Mouse (Mus musculus): Measurements from ENCODE around the gene F3. TPM values are rescaled to one million over a fixed set of nuclear protein-coding genes. Genes with fewer than 3 reads are reported as not detected.
"Not testable (repeated sequence)": the region's sequence is repeated elsewhere in the genome, so short reads cannot be mapped to it uniquely, and the experiment has no call there.

Gene F3
- polyA plus RNA-seq, 1 experiment from 2014 or later = 19.3 TPM

GRCm38 (mm10) chr3:121768770-121769169, 45.4 kb downstream of the F3 start:
- Histone ChIP-seq H3K27me3 (ENCODE audit: control insufficient read depth, insufficient read depth, low read length) (no peaks in the 10 kb centered on the region), H3K4me2 (replicated peaks; ENCODE audit: low read depth, low read length) (no peak overlapping the region), H3K9ac (ENCODE audit: low read depth, low read length) (no peak overlapping the region), H3K4me3 (ENCODE audit: low read length) (no peak overlapping the region), H3K4me1 (ENCODE audit: control insufficient read depth, insufficient read depth, low read length) (no peaks in the 10 kb centered on the region), H3K9me3 (ENCODE audit: control insufficient read depth, low read length) (no peaks in the 10 kb centered on the region), H3K27ac (ENCODE audit: low read depth, low read length) (no peak overlapping the region), H3K36me3 (ENCODE audit: control insufficient read depth, insufficient read depth, low read length) (peaks cover 65% of the 10 kb centered on the region)
- no peak for ATAC-seq (ENCODE audit: low FRiP score, low TSS enrichment)
- 95% methylated on average over 3 of the region's 3 CpGs for WGBS

- peaks cover 57% of the 10 kb centered on the region for H3K36me3 ChIP-seq (ENCODE audit: control insufficient read depth, insufficient read depth, low read length)
- not testable (repeated sequence) for H3K4me3 ChIP-seq (ENCODE audit: low read length)
These were observed 50.0 kb downstream of the F3 start for GRCm38 (mm10) chr3:121773336-121773735.

GRCm38 (mm10) chr3:121777943-121778342, 54.6 kb downstream of the F3 start:
- Histone ChIP-seq H3K9me3 (ENCODE audit: control insufficient read depth, low read length) (no peaks in the 10 kb centered on the region), H3K27ac (ENCODE audit: low read depth, low read length) (no peak overlapping the region), H3K36me3 (ENCODE audit: control insufficient read depth, insufficient read depth, low read length) (peaks cover 32% of the 10 kb centered on the region; the same call in 1 of the 2 replicates), H3K4me1 (ENCODE audit: control insufficient read depth, insufficient read depth, low read length) (no peaks in the 10 kb centered on the region), H3K4me3 (ENCODE audit: low read length) (no peak overlapping the region), H3K9ac (ENCODE audit: low read depth, low read length) (no peak overlapping the region), H3K4me2 (replicated peaks; ENCODE audit: low read depth, low read length) (no peak overlapping the region), H3K27me3 (ENCODE audit: control insufficient read depth, insufficient read depth, low read length) (no peaks in the 10 kb centered on the region)
- 55% methylated on average over 7 of the region's 7 CpGs for WGBS
- no peak for ATAC-seq (ENCODE audit: low FRiP score, low TSS enrichment)

More at GRCm38 (mm10) chr3:121773336-121773735, 50.0 kb downstream of the F3 start:
- not testable (repeated sequence) for H3K9ac ChIP-seq (ENCODE audit: low read depth, low read length); H3K27ac ChIP-seq (ENCODE audit: low read depth, low read length); H3K27me3 ChIP-seq (ENCODE audit: control insufficient read depth, insufficient read depth, low read length); H3K9me3 ChIP-seq (ENCODE audit: control insufficient read depth, low read length); H3K4me1 ChIP-seq (ENCODE audit: control insufficient read depth, insufficient read depth, low read length); H3K4me2 ChIP-seq (replicated peaks; ENCODE audit: low read depth, low read length); ATAC-seq (ENCODE audit: low FRiP score, low TSS enrichment)
- 96% methylated on average over 4 of the region's 4 CpGs for WGBS

- 94% methylated on average over 6 of the region's 6 CpGs for WGBS
- Histone ChIP-seq H3K4me1 (ENCODE audit: control insufficient read depth, insufficient read depth, low read length) (no peaks in the 10 kb centered on the region), H3K27ac (ENCODE audit: low read depth, low read length) (no peak overlapping the region), H3K4me2 (replicated peaks; ENCODE audit: low read depth, low read length) (no peak overlapping the region), H3K9ac (ENCODE audit: low read depth, low read length) (no peak overlapping the region), H3K4me3 (ENCODE audit: low read length) (no peak overlapping the region), H3K36me3 (ENCODE audit: control insufficient read depth, insufficient read depth, low read length) (peaks cover 13% of the 10 kb centered on the region; the same call in 1 of the 2 replicates), H3K27me3 (ENCODE audit: control insufficient read depth, insufficient read depth, low read length) (no peaks in the 10 kb centered on the region), H3K9me3 (ENCODE audit: control insufficient read depth, low read length) (no peaks in the 10 kb centered on the region)
- ATAC-seq (ENCODE audit: low FRiP score, low TSS enrichment) = no peak
These were observed 59.7 kb downstream of the F3 start for GRCm38 (mm10) chr3:121783020-121783419.

Other genes starting within 250 kb of the F3 start
- 5.6 and 9.0 TPM in 2 replicates for gene Slc44a3, start 191.1 kb upstream of the F3 start, polyA plus RNA-seq (2014; fragmentation: Nextera tagmentation; extraction: Ambion mirVana)
- not detected in 2 replicates for gene 4930432M17Rik, start 52.8 kb upstream of the F3 start, polyA plus RNA-seq (2014; fragmentation: Nextera tagmentation; extraction: Ambion mirVana)
- gene Abcd3, start 91.8 kb downstream of the F3 start, polyA plus RNA-seq (2014; fragmentation: Nextera tagmentation; extraction: Ambion mirVana) = 35.7 and 70.8 TPM in 2 replicates
- 26.4 and 49.7 TPM in 2 replicates for gene Arhgap29, start 229.0 kb downstream of the F3 start, polyA plus RNA-seq (2014; fragmentation: Nextera tagmentation; extraction: Ambion mirVana)

Measured in kidney, embryonic 14.5 days (tissue).